Mouse (Mus musculus) liver, adult 2 months (tissue): Measurements from ENCODE around the gene Vps13c.

Experiments
- CTCF ChIP-seq: fragments of 200-500 bp; IDR thresholded peaks from 2 replicates; pipeline ENCODE4 v1.5.1; 2011; ENCODE audit warnings: low read depth, low read length, control low read depth
- POLR2A ChIP-seq: fragments of 200-500 bp; IDR thresholded peaks from 2 replicates; pipeline ENCODE4 v1.6.1; 2011; ENCODE audit warnings: low read length, control low read depth; ENCODE audit not compliant: insufficient read depth; ENCODE audit errors: extremely low read depth

GRCm38 (mm10) chr9:67845648-67846047 is 5.5 kb downstream of the Vps13c start:
- TF ChIP-seq CTCF (no peak), POLR2A (no peak)
